In genomic region chr3:156410126-156410525, GRCm38 (mm10) we compare ENCODE assay signal across 15 mouse cellular contexts.
"Had no signal": no experiment of that assay in that cellular context is flagged by ENCODE, and none has a peak within 500 bp of the region (broad histone marks: within the 10 kb centered on the region; RNA-seq: fewer than 3 reads in every experiment).

No protein-coding gene starts in this region.

- H3K27me3 ChIP-seq: lung, embryonic 15.5 days; midbrain, embryonic 15.5 days; neural tube, embryonic 13.5 days had no signal

- H3K4me2 ChIP-seq: liver, embryonic 11.5 days; lung, embryonic 15.5 days; midbrain, embryonic 15.5 days; neural tube, embryonic 13.5 days had no signal

- H3K27ac ChIP-seq: left cerebral cortex, adult 2 months; limb, embryonic 10.5 days; lung, embryonic 15.5 days; midbrain, embryonic 10.5 days; midbrain, embryonic 15.5 days; neural tube, embryonic 13.5 days had no signal

- H3K4me3 ChIP-seq: left cerebral cortex, adult 2 months; limb, embryonic 10.5 days; lung, embryonic 15.5 days; midbrain, embryonic 10.5 days; midbrain, embryonic 15.5 days; neural tube, embryonic 13.5 days had no signal

- H3K9ac ChIP-seq: lung, embryonic 15.5 days; midbrain, embryonic 15.5 days; neural tube, embryonic 13.5 days had no signal

- H3K36me3 ChIP-seq: limb, embryonic 10.5 days; lung, embryonic 15.5 days; midbrain, embryonic 10.5 days; midbrain, embryonic 15.5 days; neural tube, embryonic 13.5 days had no signal

- H3K4me1 ChIP-seq: limb, embryonic 10.5 days; lung, embryonic 15.5 days; midbrain, embryonic 10.5 days; midbrain, embryonic 15.5 days; neural tube, embryonic 13.5 days had no signal

- H3K9me3 ChIP-seq: limb, embryonic 10.5 days; lung, embryonic 15.5 days; midbrain, embryonic 10.5 days; midbrain, embryonic 15.5 days; neural tube, embryonic 13.5 days had no signal

- ATAC-seq: midbrain, embryonic 15.5 days had no signal

- DNase-seq: kidney, adult 2 months; kidney, postnatal 25 days; lung, postnatal 14 days; retina, postnatal 1 day; right cerebral cortex, postnatal 4 days; spleen, adult 18-20 months; thymus, adult 2 months; thymus, postnatal 36 days had no signal
